Mouse (Mus musculus) embryonic facial prominence, embryonic 10.5 days (tissue): Measurements from ENCODE around the gene Urb1. TPM values are rescaled to one million over a fixed set of nuclear protein-coding genes. Genes with fewer than 3 reads are reported as not detected.

Experiments used
- DNase-seq: peaks from one replicate; pipeline ENCODE4 v3.0.0-alpha.2; 2017; ENCODE audit warnings: low spot score
- H3K27ac ChIP-seq: fragments of 300-500 bp; sonication (generic); replicated peaks from 2 replicates; pipeline ENCODE4 v1.5.1; 2016; ENCODE audit warnings: mild to moderate bottlenecking
- H3K27me3 ChIP-seq: fragments of 300-500 bp; sonication (generic); replicated peaks from 2 replicates; pipeline ENCODE4 v1.6.1; 2016; ENCODE audit warnings: low read depth, mild to moderate bottlenecking; ENCODE audit not compliant: poor library complexity, severe bottlenecking
- H3K36me3 ChIP-seq: fragments of 300-500 bp; sonication (generic); replicated peaks from 2 replicates; pipeline ENCODE4 v1.6.1; 2016; ENCODE audit warnings: mild to moderate bottlenecking, moderate library complexity
- H3K4me1 ChIP-seq: fragments of 300-500 bp; sonication (generic); 2 replicates; pipeline ENCODE4 v1.6.1; 2016
- H3K4me3 ChIP-seq: fragments of 300-500 bp; sonication (generic); 2 replicates; pipeline ENCODE4 v1.5.1; 2016; ENCODE audit warnings: mild to moderate bottlenecking, moderate library complexity
- H3K9me3 ChIP-seq: fragments of 300-500 bp; sonication (generic); 2 replicates; pipeline ENCODE4 v1.6.1; 2016; ENCODE audit warnings: mild to moderate bottlenecking
- WGBS: fragments of 180-500 bp; shearing (Covaris S2); methylation state at CpG from one replicate; pipeline ENCODE4 v1.1.7; 2016; 5-methylcytosine and 5-hydroxymethylcytosine counted together
- polyA plus RNA-seq: library from polyadenylated mRNA; unstranded; fragments of >200 nt; fragmentation: Nextera tagmentation; extraction: Ambion mirVana; gene quantifications from 2 replicates; pipeline ENCODE4 v1.2.1, GENCODE M21; 2016

The Urb1 gene
- polyA plus RNA-seq, 1 experiment from 2014 or later, result 10.9 TPM

GRCm38 (mm10) chr16:90748169-90748568 is 62.0 kb downstream of the Urb1 start:
- Histone ChIP-seq H3K4me3 (no peak overlapping the region), H3K27me3 (no peaks in the 10 kb centered on the region), H3K4me1 (peaks cover 11% of the 10 kb centered on the region), H3K9me3 (no peaks in the 10 kb centered on the region), H3K27ac (no peak overlapping the region), H3K36me3 (peaks cover 43% of the 10 kb centered on the region)
- DNase-seq, result no peak
- WGBS, result 97% methylated on average over 7 of the region's 7 CpGs

GRCm38 (mm10) chr16:90747143-90747542 is 63.1 kb downstream of the Urb1 start:
- peaks cover 33% of the 10 kb centered on the region for H3K36me3 ChIP-seq
- no peak for DNase-seq
- no peak overlapping the region for H3K27ac ChIP-seq
- no peaks in the 10 kb centered on the region for H3K27me3 ChIP-seq
- no peaks in the 10 kb centered on the region for H3K9me3 ChIP-seq
- no peak overlapping the region for H3K4me3 ChIP-seq
- WGBS, result 90% methylated on average over 6 of the region's 6 CpGs
- H3K4me1 ChIP-seq, result peaks cover 18% of the 10 kb centered on the region

- 88% methylated on average over 26 of the region's 26 CpGs for WGBS
- Histone ChIP-seq H3K27ac (peak within 1 kb of the TSS; percentile 32; the same call in 1 of the 2 replicates), H3K4me3 (no peak within 1 kb of the TSS), H3K4me1 (peaks cover 26% of the 10 kb centered on the region), H3K27me3 (no peaks in the 10 kb centered on the region), H3K36me3 (no peaks in the 10 kb centered on the region), H3K9me3 (no peaks in the 10 kb centered on the region)
- no peak for DNase-seq
These were observed 71.9 kb downstream of the Urb1 start, which contains the start of gene Mrap for GRCm38 (mm10) chr16:90738092-90738956. TSS of gene Mrap (plus strand) at chr16:90738207.

- H3K4me1 ChIP-seq, result peaks cover 14% of the 10 kb centered on the region
- H3K9me3 ChIP-seq, result 0 out of 2 replicates have a peak, but pooled peaks cover 2% of the 10 kb centered on the region
- H3K27ac ChIP-seq, result peak overlapping the region; percentile 21; the same call in 1 of the 2 replicates
- no peaks in the 10 kb centered on the region for H3K27me3 ChIP-seq
- DNase-seq, result no peak
- no peak overlapping the region for H3K4me3 ChIP-seq
- H3K36me3 ChIP-seq, result no peaks in the 10 kb centered on the region
- WGBS, result 71% methylated on average over 10 of the region's 10 CpGs
These were observed 73.4 kb downstream of the Urb1 start for GRCm38 (mm10) chr16:90736672-90737270.

- no peaks in the 10 kb centered on the region for H3K36me3 ChIP-seq
- 80% methylated on average over 4 of the region's 4 CpGs for WGBS
- no peak for DNase-seq
- H3K4me1 ChIP-seq, result peaks cover 10% of the 10 kb centered on the region
- no peak overlapping the region for H3K27ac ChIP-seq
- H3K4me3 ChIP-seq, result no peak overlapping the region
- H3K27me3 ChIP-seq, result no peaks in the 10 kb centered on the region
- 0 out of 2 replicates have a peak, but pooled peaks cover 2% of the 10 kb centered on the region for H3K9me3 ChIP-seq
These were observed 74.6 kb downstream of the Urb1 start for GRCm38 (mm10) chr16:90735611-90736010.

- peaks cover 14% of the 10 kb centered on the region for H3K4me1 ChIP-seq
- peak within 1 kb of the TSS; percentile 98 for H3K4me3 ChIP-seq
- H3K27ac ChIP-seq, result peak within 1 kb of the TSS; percentile 89
- WGBS, result 1% methylated on average over 53 of the region's 53 CpGs
- H3K27me3 ChIP-seq, result no peaks in the 10 kb centered on the region
- DNase-seq, result peak; percentile 98
- 0 out of 2 replicates have a peak, but pooled peaks cover 1% of the 10 kb centered on the region for H3K9me3 ChIP-seq
- H3K36me3 ChIP-seq, result peaks cover 32% of the 10 kb centered on the region
These were observed 82.7 kb downstream of the Urb1 start, which contains the start of gene Mis18a for GRCm38 (mm10) chr16:90727233-90728115. TSS of gene Mis18a (minus strand) at chr16:90727404.

GRCm38 (mm10) chr16:90726600-90727227 is 83.5 kb downstream of the Urb1 start:
- peaks cover 40% of the 10 kb centered on the region for H3K36me3 ChIP-seq
- no peaks in the 10 kb centered on the region for H3K9me3 ChIP-seq
- no peak for DNase-seq
- 6% methylated on average over 38 of the region's 38 CpGs for WGBS
- peak overlapping the region; percentile 89 for H3K27ac ChIP-seq
- no peaks in the 10 kb centered on the region for H3K27me3 ChIP-seq
- peak overlapping the region; percentile 98 for H3K4me3 ChIP-seq
- peaks cover 14% of the 10 kb centered on the region for H3K4me1 ChIP-seq

GRCm38 (mm10) chr16:90724051-90724450 is 86.2 kb downstream of the Urb1 start:
- no peak overlapping the region for H3K4me3 ChIP-seq
- 92% methylated on average over 4 of the region's 4 CpGs for WGBS
- DNase-seq, result no peak
- no peak overlapping the region for H3K27ac ChIP-seq
- no peaks in the 10 kb centered on the region for H3K9me3 ChIP-seq
- H3K4me1 ChIP-seq, result peaks cover 14% of the 10 kb centered on the region
- peaks cover 66% of the 10 kb centered on the region for H3K36me3 ChIP-seq
- no peaks in the 10 kb centered on the region for H3K27me3 ChIP-seq

- 73% methylated on average over 12 of the region's 12 CpGs for WGBS
- no peak overlapping the region; the same call in 1 of the 2 replicates for H3K4me3 ChIP-seq
- peaks cover 53% of the 10 kb centered on the region for H3K4me1 ChIP-seq
- no peak for DNase-seq
- H3K9me3 ChIP-seq, result no peaks in the 10 kb centered on the region
- peaks cover 7% of the 10 kb centered on the region; the same call in 1 of the 2 replicates for H3K27me3 ChIP-seq
- H3K27ac ChIP-seq, result peak overlapping the region; percentile 54; the same call in 1 of the 2 replicates
- H3K36me3 ChIP-seq, result no peaks in the 10 kb centered on the region
These were observed 99.9 kb downstream of the Urb1 start for GRCm38 (mm10) chr16:90710313-90710712.

GRCm38 (mm10) chr16:90709711-90710289 is 100.4 kb downstream of the Urb1 start:
- Histone ChIP-seq H3K9me3 (0 out of 2 replicates have a peak, but pooled peaks cover 2% of the 10 kb centered on the region), H3K4me1 (peaks cover 54% of the 10 kb centered on the region), H3K36me3 (no peaks in the 10 kb centered on the region), H3K4me3 (peak overlapping the region; percentile 17; the same call in 1 of the 2 replicates), H3K27ac (peak overlapping the region; percentile 54), H3K27me3 (peaks cover 7% of the 10 kb centered on the region; the same call in 1 of the 2 replicates)
- 57% methylated on average over 17 of the region's 17 CpGs for WGBS
- peak; percentile 48 for DNase-seq

GRCm38 (mm10) chr16:90706279-90706678 is 103.9 kb downstream of the Urb1 start:
- Histone ChIP-seq H3K36me3 (no peaks in the 10 kb centered on the region), H3K9me3 (0 out of 2 replicates have a peak, but pooled peaks cover 2% of the 10 kb centered on the region), H3K27me3 (no peaks in the 10 kb centered on the region), H3K27ac (peak overlapping the region; percentile 44; the same call in 1 of the 2 replicates), H3K4me3 (no peak overlapping the region), H3K4me1 (peaks cover 57% of the 10 kb centered on the region)
- no peak for DNase-seq
- 40% methylated on average over 3 of the region's 3 CpGs for WGBS
